Mouse (Mus musculus): ENCODE data around the gene Cul3. TPM values are rescaled to one million over a fixed set of nuclear protein-coding genes. Genes with fewer than 3 reads are reported as not detected.

Gene Cul3
- polyA plus RNA-seq, 1 experiment from 2014 or later, result 36.8 TPM

GRCm38 (mm10) chr1:80360038-80360608 is 19.8 kb upstream of the Cul3 start:
- H3K27me3 ChIP-seq (replicated peaks), result no peaks in the 10 kb centered on the region
- no peak for ATAC-seq (ENCODE audit: insufficient read depth, low FRiP score, low read depth)
- H3K9me3 ChIP-seq, result no peaks in the 10 kb centered on the region
- WGBS, result 38% methylated on average over 4 of the region's 4 CpGs
- no peak overlapping the region for H3K27ac ChIP-seq
- no peak overlapping the region for H3K9ac ChIP-seq
- H3K4me2 ChIP-seq, result no peak overlapping the region
- no peaks in the 10 kb centered on the region for H3K36me3 ChIP-seq
- no peak overlapping the region for H3K4me3 ChIP-seq (replicated peaks)
- no peaks in the 10 kb centered on the region for H3K4me1 ChIP-seq

GRCm38 (mm10) chr1:80340061-80340435 is 232 bp downstream of the Cul3 start:
- ATAC-seq (ENCODE audit: insufficient read depth, low FRiP score, low read depth), result no peak; the same call in 1 of the 2 replicates
- Histone ChIP-seq H3K4me2 (peak overlapping the region; percentile 61), H3K9me3 (no peaks in the 10 kb centered on the region)

GRCm38 (mm10) chr1:80339425-80340021 is 757 bp downstream of the Cul3 start:
- no peaks in the 10 kb centered on the region for H3K36me3 ChIP-seq
- no peaks in the 10 kb centered on the region for H3K9me3 ChIP-seq
- peak overlapping the region; percentile 98 for H3K27ac ChIP-seq
- no peaks in the 10 kb centered on the region for H3K4me1 ChIP-seq
- peak overlapping the region; percentile 96 for H3K9ac ChIP-seq
- H3K27me3 ChIP-seq (replicated peaks), result no peaks in the 10 kb centered on the region
- ATAC-seq (ENCODE audit: insufficient read depth, low FRiP score, low read depth), result no peak
- peak overlapping the region; percentile 61 for H3K4me2 ChIP-seq
- peak overlapping the region; percentile 96 for H3K4me3 ChIP-seq (replicated peaks)
- whole genome bisulfite sequencing, result under 1% methylated on average over 33 of the region's 33 CpGs

More at GRCm38 (mm10) chr1:80340061-80340435, 232 bp downstream of the Cul3 start:
- Histone ChIP-seq H3K27ac (peak overlapping the region; percentile 98), H3K9ac (peak overlapping the region; percentile 96), H3K27me3 (replicated peaks) (no peaks in the 10 kb centered on the region), H3K36me3 (no peaks in the 10 kb centered on the region), H3K4me1 (no peaks in the 10 kb centered on the region), H3K4me3 (replicated peaks) (peak overlapping the region; percentile 96)
- WGBS, result under 1% methylated on average over 53 of the region's 59 CpGs

GRCm38 (mm10) chr1:80338398-80338797 is 1.9 kb downstream of the Cul3 start:
- Histone ChIP-seq H3K4me2 (peak overlapping the region; percentile 61), H3K4me3 (replicated peaks) (no peak overlapping the region; the same call in 1 of the 2 replicates), H3K4me1 (no peaks in the 10 kb centered on the region), H3K9me3 (no peaks in the 10 kb centered on the region), H3K9ac (no peak overlapping the region), H3K36me3 (no peaks in the 10 kb centered on the region), H3K27me3 (replicated peaks) (no peaks in the 10 kb centered on the region), H3K27ac (no peak overlapping the region)
- no peak for ATAC-seq (ENCODE audit: insufficient read depth, low FRiP score, low read depth)
- WGBS, result 6% methylated on average over 1 of the region's 1 CpGs

- no peak overlapping the region for H3K9ac ChIP-seq
- H3K4me1 ChIP-seq, result no peaks in the 10 kb centered on the region
- no peak overlapping the region for H3K4me2 ChIP-seq
- no peaks in the 10 kb centered on the region for H3K9me3 ChIP-seq
- no peak for ATAC-seq (ENCODE audit: insufficient read depth, low FRiP score, low read depth)
- H3K4me3 ChIP-seq (replicated peaks), result no peak overlapping the region
- 85% methylated on average over 1 of the region's 1 CpGs for WGBS
- no peaks in the 10 kb centered on the region for H3K27me3 ChIP-seq (replicated peaks)
- H3K36me3 ChIP-seq, result no peaks in the 10 kb centered on the region
- no peak overlapping the region for H3K27ac ChIP-seq
Measured at GRCm38 (mm10) chr1:80335726-80336368, 4.4 kb downstream of the Cul3 start.

- 80% methylated on average over 1 of the region's 1 CpGs for whole genome bisulfite sequencing
- Histone ChIP-seq H3K27ac (no peak overlapping the region), H3K9me3 (no peaks in the 10 kb centered on the region), H3K27me3 (replicated peaks) (no peaks in the 10 kb centered on the region), H3K4me3 (replicated peaks) (no peak overlapping the region), H3K9ac (no peak overlapping the region), H3K36me3 (no peaks in the 10 kb centered on the region), H3K4me2 (no peak overlapping the region), H3K4me1 (no peaks in the 10 kb centered on the region)
- no peak for ATAC-seq (ENCODE audit: insufficient read depth, low FRiP score, low read depth)
Measured at GRCm38 (mm10) chr1:80335118-80335517, 5.2 kb downstream of the Cul3 start.

GRCm38 (mm10) chr1:80330970-80331369 is 9.3 kb downstream of the Cul3 start:
- H3K36me3 ChIP-seq, result no peaks in the 10 kb centered on the region
- H3K4me2 ChIP-seq, result no peak overlapping the region
- no peaks in the 10 kb centered on the region for H3K4me1 ChIP-seq
- no peaks in the 10 kb centered on the region for H3K9me3 ChIP-seq
- H3K27me3 ChIP-seq (replicated peaks), result no peaks in the 10 kb centered on the region
- 56% methylated on average over 2 of the region's 2 CpGs for WGBS
- no peak overlapping the region for H3K4me3 ChIP-seq (replicated peaks)
- H3K27ac ChIP-seq, result no peak overlapping the region
- ATAC-seq (ENCODE audit: insufficient read depth, low FRiP score, low read depth), result no peak
- H3K9ac ChIP-seq, result no peak overlapping the region

- Histone ChIP-seq H3K36me3 (no peaks in the 10 kb centered on the region), H3K4me2 (no peak overlapping the region), H3K4me1 (no peaks in the 10 kb centered on the region), H3K9me3 (no peaks in the 10 kb centered on the region), H3K27ac (no peak overlapping the region), H3K27me3 (replicated peaks) (no peaks in the 10 kb centered on the region), H3K4me3 (replicated peaks) (no peak overlapping the region), H3K9ac (no peak overlapping the region)
- WGBS, result 85% methylated on average over 2 of the region's 2 CpGs
- no peak for ATAC-seq (ENCODE audit: insufficient read depth, low FRiP score, low read depth)
Measured at GRCm38 (mm10) chr1:80325761-80326160, 14.5 kb downstream of the Cul3 start.

GRCm38 (mm10) chr1:80324370-80324769 is 15.9 kb downstream of the Cul3 start:
- no peak overlapping the region for H3K27ac ChIP-seq
- no peak overlapping the region for H3K9ac ChIP-seq
- no peaks in the 10 kb centered on the region for H3K36me3 ChIP-seq
- H3K4me1 ChIP-seq, result no peaks in the 10 kb centered on the region
- H3K9me3 ChIP-seq, result no peaks in the 10 kb centered on the region
- no peak overlapping the region for H3K4me2 ChIP-seq
- H3K4me3 ChIP-seq (replicated peaks), result no peak overlapping the region
- no peaks in the 10 kb centered on the region for H3K27me3 ChIP-seq (replicated peaks)
- ATAC-seq (ENCODE audit: insufficient read depth, low FRiP score, low read depth), result no peak

- no peak overlapping the region for H3K27ac ChIP-seq
- ATAC-seq (ENCODE audit: insufficient read depth, low FRiP score, low read depth), result no peak
- no peaks in the 10 kb centered on the region for H3K4me1 ChIP-seq
- 85% methylated on average over 3 of the region's 3 CpGs for WGBS
- H3K9ac ChIP-seq, result no peak overlapping the region
- H3K36me3 ChIP-seq, result no peaks in the 10 kb centered on the region
- H3K9me3 ChIP-seq, result no peaks in the 10 kb centered on the region
- no peak overlapping the region for H3K4me2 ChIP-seq
- H3K27me3 ChIP-seq (replicated peaks), result no peaks in the 10 kb centered on the region
- no peak overlapping the region for H3K4me3 ChIP-seq (replicated peaks)
Measured at GRCm38 (mm10) chr1:80315533-80316045, 24.7 kb downstream of the Cul3 start.

- no peak for ATAC-seq (ENCODE audit: insufficient read depth, low FRiP score, low read depth)
- H3K9ac ChIP-seq, result no peak overlapping the region
Measured at GRCm38 (mm10) chr1:80293307-80293706, 47.0 kb downstream of the Cul3 start.

GRCm38 (mm10) chr1:80278731-80279130 is 61.5 kb downstream of the Cul3 start:
- Histone ChIP-seq H3K4me3 (replicated peaks) (no peak overlapping the region), H3K27me3 (replicated peaks) (no peaks in the 10 kb centered on the region), H3K27ac (no peak overlapping the region), H3K9ac (no peak overlapping the region), H3K36me3 (peaks cover 12% of the 10 kb centered on the region; the same call in 1 of the 2 replicates), H3K9me3 (no peaks in the 10 kb centered on the region), H3K4me1 (no peaks in the 10 kb centered on the region), H3K4me2 (no peak overlapping the region)
- 71% methylated on average over 1 of the region's 1 CpGs for WGBS
- no peak for ATAC-seq (ENCODE audit: insufficient read depth, low FRiP score, low read depth)

More at GRCm38 (mm10) chr1:80293307-80293706, 47.0 kb downstream of the Cul3 start:
- 67% methylated on average over 4 of the region's 4 CpGs for WGBS
- Histone ChIP-seq H3K27me3 (replicated peaks) (no peaks in the 10 kb centered on the region), H3K27ac (no peak overlapping the region), H3K4me2 (no peak overlapping the region), H3K36me3 (no peaks in the 10 kb centered on the region), H3K4me3 (replicated peaks) (no peak overlapping the region), H3K9me3 (no peaks in the 10 kb centered on the region), H3K4me1 (no peaks in the 10 kb centered on the region)
